Comparison of ENCODE assay signal across 8 mouse cellular contexts in genomic region chr2:127889432-127889831, GRCm38 (mm10). TPM values are rescaled to one million over a fixed set of nuclear protein-coding genes. Genes with fewer than 3 reads are reported as not detected.
A peak's percentile ranks its signal among the peaks of the same experiment; 100 is the strongest.
DNase-seq lines count a peak whose midpoint lies in the region; ATAC-seq and TF ChIP-seq lines count a peak whose summit lies in the region.

No protein-coding gene starts in this region.

- peak; percentile 86 for TF ChIP-seq CTCF in G1E (IDR thresholded peaks at IDR 0.05; ENCODE audit: low read depth, low read length)

- H3K4me1 ChIP-seq in G1E (ENCODE audit: insufficient read depth, low read depth, low read length) = peaks cover 7% of the 10 kb centered on the region; the same call in 1 of the 2 replicates
- no peaks in the 10 kb centered on the region for H3K4me1 ChIP-seq in forebrain, embryonic 13.5 days
- H3K4me1 ChIP-seq in lung, embryonic 16.5 days (replicated peaks; ENCODE audit: control insufficient read depth, insufficient read depth, low read length) = peaks cover 16% of the 10 kb centered on the region

- 0 out of 2 replicates have a peak, but pooled peaks have one; percentile 15 for ATAC-seq in G1E (ENCODE audit: extremely low read depth, insufficient number of reproducible peaks, low FRiP score, poor library complexity, severe bottlenecking)
- ATAC-seq in forebrain, embryonic 13.5 days = peak; percentile 78
- peak; percentile 63 for ATAC-seq in lung, embryonic 16.5 days (ENCODE audit: low read depth)

- H3K36me3 ChIP-seq in G1E (replicated peaks) = no peaks in the 10 kb centered on the region
- no peaks in the 10 kb centered on the region for H3K36me3 ChIP-seq in forebrain, embryonic 13.5 days (ENCODE audit: poor library complexity, severe bottlenecking)
- no peaks in the 10 kb centered on the region for H3K36me3 ChIP-seq in lung, embryonic 16.5 days (ENCODE audit: control insufficient read depth, insufficient read depth, low read length)

- no peaks in the 10 kb centered on the region for H3K9me3 ChIP-seq in G1E (replicated peaks)
- H3K9me3 ChIP-seq in forebrain, embryonic 13.5 days (replicated peaks) = no peaks in the 10 kb centered on the region
- H3K9me3 ChIP-seq in lung, embryonic 16.5 days (ENCODE audit: control insufficient read depth, low read length) = no peaks in the 10 kb centered on the region

- H3K9ac ChIP-seq in forebrain, embryonic 13.5 days = no peak overlapping the region
- no peak overlapping the region for H3K9ac ChIP-seq in lung, embryonic 16.5 days (ENCODE audit: low read length)

- H3K27ac ChIP-seq in forebrain, embryonic 13.5 days = no peak overlapping the region
- H3K27ac ChIP-seq in lung, embryonic 16.5 days (ENCODE audit: low read length) = no peak overlapping the region

- DNase-seq in G1E (ENCODE audit: low spot score) = peak; percentile 39
- peak; percentile 56 for DNase-seq in c-Kit-positive CD71-positive TER-119-positive erythroid progenitor cells, embryonic 14.5 days (ENCODE audit: low spot score)
- peak; percentile 94 for DNase-seq in heart, postnatal 4 days
- DNase-seq in layer of hippocampus, adult 18-20 months (ENCODE audit: low spot score in 2 of 2) = peak; percentile 75 to 92
- peak; percentile 91 for DNase-seq in ovary, postnatal 14 days (ENCODE audit: low spot score)
- peak; percentile 76 to 92 for DNase-seq in thymus, postnatal 10 days (ENCODE audit: low spot score in 2 of 2)

- WGBS in forebrain, embryonic 13.5 days = 8% methylated on average over 6 of the region's 6 CpGs
- 2% methylated on average over 6 of the region's 6 CpGs for WGBS in lung, embryonic 16.5 days

- no peak overlapping the region for H3K4me3 ChIP-seq in G1E (ENCODE audit: low read depth, low read length)
- no peak overlapping the region for H3K4me3 ChIP-seq in forebrain, embryonic 13.5 days
- H3K4me3 ChIP-seq in lung, embryonic 16.5 days (ENCODE audit: low read length) = no peak overlapping the region

- H3K27me3 ChIP-seq in G1E (ENCODE audit: insufficient read depth, low read length) = peaks cover 17% of the 10 kb centered on the region
- no peaks in the 10 kb centered on the region for H3K27me3 ChIP-seq in forebrain, embryonic 13.5 days
- H3K27me3 ChIP-seq in lung, embryonic 16.5 days (ENCODE audit: control insufficient read depth, insufficient read depth, low read depth, low read length) = peaks cover 6% of the 10 kb centered on the region; the same call in 1 of the 2 replicates

- H3K4me2 ChIP-seq in forebrain, embryonic 13.5 days = no peak overlapping the region
- no peak overlapping the region for H3K4me2 ChIP-seq in lung, embryonic 16.5 days (ENCODE audit: low read depth, low read length)

RNA-seq across cellular contexts. Expression of gene Acoxl, which starts 50.8 kb away (rescaled TPM):
- 0.78 TPM in 1 of 2 replicates, not detected in the other for total RNA-seq in G1E (2014; fragmentation: Nextera tagmentation)
- total RNA-seq in G1E (2017) = 0.05 and 0.35 TPM in 2 replicates
- polyA plus RNA-seq in G1E (2012) = 0.05 and 0.06 TPM in 2 replicates
- not detected in 2 replicates for polyA plus RNA-seq in forebrain, embryonic 13.5 days (2015; fragmentation: Nextera tagmentation; extraction: Ambion mirVana)
- not detected for total RNA-seq in heart, postnatal 4 days (2021)
- not detected for total RNA-seq in layer of hippocampus, adult 18-20 months (2021)
- polyA plus RNA-seq in lung, embryonic 16.5 days (2015; fragmentation: Nextera tagmentation; extraction: Ambion mirVana) = 0.25 and 0.60 TPM in 2 replicates

RNA-seq across cellular contexts. Expression of gene Bub1, which starts 57.8 kb away (rescaled TPM):
- total RNA-seq in G1E (2014; fragmentation: Nextera tagmentation) = 117 and 119 TPM in 2 replicates
- total RNA-seq in G1E (2017) = 117 and 127 TPM in 2 replicates
- 6.7 and 9.6 TPM in 2 replicates for polyA plus RNA-seq in G1E (2012)
- 52.2 and 58.3 TPM in 2 replicates for polyA plus RNA-seq in forebrain, embryonic 13.5 days (2015; fragmentation: Nextera tagmentation; extraction: Ambion mirVana)
- total RNA-seq in heart, postnatal 4 days (2021) = 10 to 100 TPM; 22.8 to 25.7 TPM
- under 1 TPM; 0.20 to 0.35 TPM for total RNA-seq in layer of hippocampus, adult 18-20 months (2021)
- polyA plus RNA-seq in lung, embryonic 16.5 days (2015; fragmentation: Nextera tagmentation; extraction: Ambion mirVana) = 59.1 and 64.9 TPM in 2 replicates

Comparison
In these comparisons a context has a peak if more than half of its experiments do, and no peak if none do; other contexts are left out.
1. ATAC-seq: peak in every context shown above with its lines; median percentile 78 in forebrain, embryonic 13.5 days; 63 in lung, embryonic 16.5 days; 15 in G1E.
2. DNase-seq: peak in every context shown above with its lines; median percentile 94 in heart, postnatal 4 days; 91 in ovary, postnatal 14 days; 84 in thymus, postnatal 10 days; 84 in layer of hippocampus, adult 18-20 months; 56 in c-Kit-positive CD71-positive TER-119-positive erythroid progenitor cells, embryonic 14.5 days; 39 in G1E.
3. RNA of gene Bub1, which starts 57.8 kb away (total RNA-seq): 117 to 127 TPM in G1E and 22.8 to 25.7 TPM in heart, postnatal 4 days; 0.20 to 0.35 TPM in layer of hippocampus, adult 18-20 months; every median in the first group is over 10 times any median in the second.